Mouse (Mus musculus) kidney, postnatal 36 days (tissue): ENCODE results near the gene Ndufa11.

Source experiments
- DNase-seq, 2 experiments: peaks; one replicate each; pipeline ENCODE4 v3.0.0; 2021 to 2022; ENCODE audit warnings: mixed read lengths in 2 of 2

Ndufa11 gene

GRCm38 (mm10) chr17:56761077-56761476 lies 43.5 kb downstream of the Ndufa11 start:
- DNase-seq: no peak

- DNase-seq: peak; percentile 89 to 97
These were observed 44.4 kb downstream of the Ndufa11 start for GRCm38 (mm10) chr17:56761991-56762410.

- peak; percentile 56 to 72 for DNase-seq
These were observed 45.5 kb downstream of the Ndufa11 start for GRCm38 (mm10) chr17:56762769-56763731.

- no peak for DNase-seq
These were observed 46.2 kb downstream of the Ndufa11 start for GRCm38 (mm10) chr17:56763741-56764250.

- DNase-seq: peak; percentile 88 to 93
These were observed 47.1 kb downstream of the Ndufa11 start, which contains the start of gene Dus3l for GRCm38 (mm10) chr17:56764474-56765354. Gene Dus3l, plus strand, starts transcription at chr17:56764757.

- DNase-seq: no peak
These were observed 47.9 kb downstream of the Ndufa11 start for GRCm38 (mm10) chr17:56765431-56765830.

- no peak for DNase-seq
These were observed 49.3 kb downstream of the Ndufa11 start for GRCm38 (mm10) chr17:56766631-56767405.

- DNase-seq: no peak
These were observed 50.1 kb downstream of the Ndufa11 start for GRCm38 (mm10) chr17:56767531-56768135.

- no peak for DNase-seq
These were observed 51.4 kb downstream of the Ndufa11 start for GRCm38 (mm10) chr17:56768941-56769340.

- DNase-seq: no peak
These were observed 52.4 kb downstream of the Ndufa11 start, which contains the start of gene Prr22 for GRCm38 (mm10) chr17:56769950-56770349. Gene Prr22, plus strand, starts transcription at chr17:56770250.
